Mouse (Mus musculus) left cerebral cortex, adult 9 months (tissue): ENCODE measurements around the gene Dram1.
A peak's percentile ranks its signal among the peaks of the same experiment; 100 is the strongest.

Experiments used
- DNase-seq, 2 experiments: peaks; one replicate each; pipeline ENCODE4 v3.0.0; 2022; ENCODE audit warnings: low spot score in 2 of 2

Dram1 gene

GRCm38 (mm10) chr10:88350687-88351086 lies 28.2 kb downstream of the Dram1 start:
- DNase-seq: no peak

GRCm38 (mm10) chr10:88349800-88350199 lies 29.1 kb downstream of the Dram1 start:
- no peak for DNase-seq

GRCm38 (mm10) chr10:88346454-88347245 lies 32.2 kb downstream of the Dram1 start:
- DNase-seq: no peak

- no peak for DNase-seq
These were observed 32.9 kb downstream of the Dram1 start for GRCm38 (mm10) chr10:88345899-88346401.

- no peak for DNase-seq
These were observed 37.5 kb downstream of the Dram1 start for GRCm38 (mm10) chr10:88341368-88341767.

GRCm38 (mm10) chr10:88340660-88341059 lies 38.2 kb downstream of the Dram1 start:
- no peak for DNase-seq

GRCm38 (mm10) chr10:88330695-88331094 lies 48.2 kb downstream of the Dram1 start:
- peak in 1 of 2 experiments; percentile 7 for DNase-seq

- no peak for DNase-seq
These were observed 50.8 kb downstream of the Dram1 start for GRCm38 (mm10) chr10:88328056-88328450.

- DNase-seq: peak; percentile 22 to 87
These were observed 51.5 kb downstream of the Dram1 start for GRCm38 (mm10) chr10:88327160-88328055.

- no peak for DNase-seq
These were observed 57.1 kb downstream of the Dram1 start for GRCm38 (mm10) chr10:88321739-88322138.

GRCm38 (mm10) chr10:88320714-88321416 lies 58.0 kb downstream of the Dram1 start:
- DNase-seq: no peak

GRCm38 (mm10) chr10:88318179-88318578 lies 60.7 kb downstream of the Dram1 start:
- no peak for DNase-seq

- no peak for DNase-seq
These were observed 61.7 kb downstream of the Dram1 start for GRCm38 (mm10) chr10:88317151-88317550.

GRCm38 (mm10) chr10:88314841-88315240 lies 64.0 kb downstream of the Dram1 start:
- no peak for DNase-seq

GRCm38 (mm10) chr10:88309851-88310250 lies 69.0 kb downstream of the Dram1 start:
- no peak for DNase-seq

GRCm38 (mm10) chr10:88306235-88306634 lies 72.6 kb downstream of the Dram1 start:
- no peak for DNase-seq

GRCm38 (mm10) chr10:88304302-88304701 lies 74.6 kb downstream of the Dram1 start:
- DNase-seq: peak; percentile 15 to 73

GRCm38 (mm10) chr10:88303079-88303478 lies 75.8 kb downstream of the Dram1 start:
- DNase-seq: no peak

- DNase-seq: no peak
These were observed 76.9 kb downstream of the Dram1 start for GRCm38 (mm10) chr10:88301802-88302470.

GRCm38 (mm10) chr10:88296991-88297390 lies 81.9 kb downstream of the Dram1 start:
- no peak for DNase-seq

GRCm38 (mm10) chr10:88295091-88295490 lies 83.8 kb downstream of the Dram1 start:
- DNase-seq: no peak
